Mouse (Mus musculus): ENCODE data around the gene Icam4. TPM values are rescaled to one million over a fixed set of nuclear protein-coding genes. Genes with fewer than 3 reads are reported as not detected.
A peak's percentile ranks its signal among the peaks of the same experiment; 100 is the strongest.
"Not testable (repeated sequence)": the region's sequence is repeated elsewhere in the genome, so short reads cannot be mapped to it uniquely, and the experiment has no call there.

Icam4 gene
- total RNA-seq (2021) = 1.2 and 4.1 TPM in 2 replicates
- long read RNA-seq, experiment 1, partial matches to known transcripts = 0 of 1 reads
- long read RNA-seq, experiment 1, other reads (novel, unspliced or antisense) = 0 of 1 reads
- long read RNA-seq, experiment 2, partial matches to known transcripts = 0 of 4 reads
- long read RNA-seq, experiment 2, other reads (novel, unspliced or antisense) = 0 of 4 reads

DNA sequence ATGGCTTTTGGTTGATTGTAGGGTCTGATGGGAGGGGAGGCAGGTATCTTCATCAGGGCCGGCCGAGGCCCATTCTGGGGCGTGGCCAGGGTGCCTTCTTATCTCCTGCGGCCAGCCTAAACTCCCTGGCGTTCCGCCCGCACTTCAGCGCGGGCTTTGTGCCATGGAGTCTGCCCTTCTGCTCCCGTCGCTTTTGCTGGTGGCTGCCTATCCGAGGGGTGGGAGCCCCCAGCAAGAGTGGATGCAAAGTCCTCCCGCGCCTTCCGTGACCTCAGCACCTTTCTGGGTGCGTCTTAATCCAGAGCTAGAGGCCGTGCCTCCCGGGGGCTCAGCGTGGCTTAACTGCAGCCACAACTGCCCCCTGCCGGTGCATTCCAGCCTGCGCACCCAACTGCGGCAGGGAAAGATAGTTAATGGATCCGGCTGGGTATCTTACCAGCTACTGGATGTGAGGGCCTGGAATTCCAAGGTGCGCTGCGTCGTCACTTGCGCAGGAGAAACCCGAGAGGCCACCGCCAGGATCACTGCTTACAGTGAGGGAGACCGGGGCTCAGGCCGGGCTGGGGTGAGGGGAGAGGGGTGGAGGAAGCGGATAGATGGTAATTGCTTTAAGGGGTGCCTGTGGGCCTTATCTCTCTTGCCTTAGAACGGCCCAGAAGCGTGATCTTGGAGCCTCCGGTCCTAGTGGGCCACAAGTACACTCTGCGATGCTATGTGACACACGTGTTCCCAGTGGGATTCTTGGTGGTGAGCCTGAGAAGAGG is at the start of gene Icam4:
Gene Icam4, plus strand, starts transcription at position 83 of the 764 bp plus-strand sequence.
- DNase-seq = peak; percentile 91

DNA sequence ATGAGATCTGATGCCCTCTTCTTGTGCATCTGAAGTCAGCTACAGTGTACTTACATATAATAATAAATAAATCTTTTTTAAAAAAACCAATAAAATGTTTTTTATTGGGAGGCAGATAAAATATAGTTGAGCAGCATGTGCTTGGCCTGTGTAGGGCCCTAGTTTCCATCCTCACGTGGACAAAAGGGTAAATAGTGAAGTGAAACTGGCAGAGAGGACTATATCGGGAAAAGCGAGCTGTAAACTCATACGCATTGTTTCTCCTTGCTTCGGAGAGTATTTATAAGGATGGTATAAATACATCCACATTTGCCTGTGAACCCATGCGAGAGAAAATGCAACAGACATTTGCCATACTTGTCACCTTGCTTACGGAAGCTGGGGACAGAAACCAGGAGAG is 49.4 kb upstream of the Icam4 start:
- no peak for DNase-seq

DNA sequence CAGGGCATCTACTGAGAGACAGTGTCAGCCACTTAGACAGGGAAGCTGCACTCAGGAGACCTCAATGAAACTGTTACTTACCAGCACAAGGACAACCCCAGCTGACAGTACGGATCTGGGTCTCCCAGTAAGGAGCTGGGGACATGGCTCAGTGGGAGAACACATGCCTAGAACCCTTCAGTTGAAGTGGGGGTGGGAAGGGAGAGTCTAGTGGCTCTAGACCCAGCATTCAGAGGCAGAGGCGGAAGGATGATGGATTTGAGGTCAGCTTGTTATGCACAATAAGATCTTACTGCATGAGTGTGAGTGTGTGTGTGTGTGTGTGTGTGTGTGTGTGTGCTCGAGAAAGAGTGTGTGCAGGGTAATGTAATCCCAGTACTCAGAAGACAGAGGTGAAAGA is 47.0 kb upstream of the Icam4 start:
- DNase-seq = no peak

DNA sequence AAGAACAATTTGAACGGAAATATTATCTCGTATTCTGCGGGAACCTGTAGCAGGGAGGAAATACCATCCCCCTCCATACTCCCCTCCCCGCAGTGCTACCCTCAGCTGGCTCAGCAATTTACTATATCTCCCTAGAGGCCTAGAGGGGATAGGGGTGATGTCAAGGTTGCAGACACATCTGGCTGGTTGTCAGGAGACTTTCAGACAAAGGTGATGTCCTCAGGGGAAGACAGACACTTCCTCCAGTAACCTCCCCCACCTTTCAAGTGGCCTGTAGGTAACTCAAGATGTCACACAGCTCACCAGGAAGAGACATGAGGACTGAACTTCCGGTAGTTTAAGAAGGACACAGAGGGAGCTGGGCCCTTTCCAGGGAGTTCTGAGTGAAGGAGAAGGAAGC is 46.0 kb upstream of the Icam4 start:
- no peak for DNase-seq

DNA sequence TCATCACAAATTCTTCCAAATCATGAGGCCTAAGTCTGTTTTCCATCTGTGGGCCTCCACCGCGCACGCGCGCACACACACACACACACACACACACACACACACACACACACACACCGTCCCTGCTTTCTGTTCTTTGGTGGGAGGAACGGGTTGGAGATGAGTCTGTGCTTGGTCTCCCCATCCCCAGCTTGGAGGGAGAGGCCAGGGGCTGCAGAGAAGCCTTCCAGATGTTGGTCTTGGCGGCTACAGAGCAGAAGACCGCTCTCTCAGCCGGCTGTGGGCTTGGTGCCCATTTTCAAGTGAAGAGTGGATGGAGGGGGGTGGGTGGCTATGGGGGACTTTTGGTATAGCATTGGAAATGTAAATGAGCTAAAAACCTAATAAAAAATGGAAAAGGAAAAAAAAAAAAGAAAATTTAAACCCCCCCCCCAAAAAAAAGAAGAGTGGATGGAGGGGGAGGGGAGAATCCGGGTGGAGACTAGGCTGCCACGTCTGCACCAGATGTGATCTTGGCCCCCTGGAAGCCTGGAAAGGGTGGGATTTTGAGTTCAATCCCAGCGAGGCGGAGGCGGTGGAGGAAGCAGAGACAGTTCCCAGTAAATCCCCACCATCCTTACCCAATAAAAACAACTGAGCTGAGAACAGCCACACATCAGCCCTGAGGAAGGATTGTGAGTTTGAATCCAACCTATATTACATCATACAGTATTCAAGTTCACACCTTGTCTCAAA is 42.1 kb upstream of the Icam4 start:
- DNase-seq = no peak

DNA sequence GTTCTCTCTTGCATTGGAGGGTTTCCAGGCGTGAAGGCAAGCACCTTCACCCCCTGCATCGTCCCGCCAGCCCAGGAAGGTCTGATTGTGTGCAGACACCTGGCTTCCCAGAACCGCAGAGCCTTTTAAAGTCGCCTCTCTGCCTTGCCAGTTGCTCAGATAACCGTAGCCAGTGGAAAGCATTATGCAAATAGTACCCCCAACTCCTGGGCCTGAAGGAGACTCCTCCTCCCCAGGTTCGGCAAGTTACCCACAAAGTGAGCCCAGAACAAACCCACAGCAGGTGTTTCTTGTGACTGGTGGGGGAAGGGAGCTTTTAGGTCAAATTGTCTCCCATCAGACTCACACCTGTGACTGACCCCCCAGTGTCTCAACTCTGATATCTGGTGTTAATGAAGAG is 41.2 kb upstream of the Icam4 start:
- DNase-seq = no peak

DNA sequence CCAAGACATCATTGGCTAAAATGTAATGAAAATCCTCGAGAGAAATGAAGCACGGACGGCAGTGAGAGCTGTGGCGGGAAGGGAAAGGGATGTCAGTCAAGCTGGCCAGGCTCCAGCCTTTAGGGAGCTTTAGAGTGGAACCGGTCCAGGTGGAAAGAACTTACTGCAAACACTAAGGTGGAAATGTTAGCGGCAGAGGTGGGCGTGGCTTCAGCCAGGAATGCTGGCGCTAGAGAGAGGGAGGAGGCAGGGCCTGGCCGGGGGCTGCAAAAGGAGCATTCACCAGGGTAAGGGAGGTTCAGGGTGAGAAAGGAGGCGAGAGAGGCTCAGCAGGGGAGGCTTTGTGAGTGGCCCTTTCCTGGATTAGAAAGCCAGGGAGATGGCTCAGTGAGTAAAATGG is 38.3 kb upstream of the Icam4 start:
- DNase-seq = no peak

DNA sequence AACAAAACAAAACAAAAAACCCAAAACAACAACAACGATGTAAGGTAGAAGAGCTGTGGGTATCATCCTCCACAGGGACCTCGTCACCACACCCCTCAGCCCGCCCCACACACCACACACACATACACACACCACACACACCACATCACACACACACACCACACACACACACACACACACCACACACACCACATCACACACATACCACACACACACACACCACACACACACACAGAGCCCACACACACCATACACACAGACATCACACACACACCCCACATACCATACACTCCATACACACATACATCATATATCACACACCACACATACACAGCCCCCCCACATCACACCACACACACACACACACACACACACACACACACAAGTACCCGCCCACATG is 37.6 kb upstream of the Icam4 start:
- DNase-seq = no peak

DNA sequence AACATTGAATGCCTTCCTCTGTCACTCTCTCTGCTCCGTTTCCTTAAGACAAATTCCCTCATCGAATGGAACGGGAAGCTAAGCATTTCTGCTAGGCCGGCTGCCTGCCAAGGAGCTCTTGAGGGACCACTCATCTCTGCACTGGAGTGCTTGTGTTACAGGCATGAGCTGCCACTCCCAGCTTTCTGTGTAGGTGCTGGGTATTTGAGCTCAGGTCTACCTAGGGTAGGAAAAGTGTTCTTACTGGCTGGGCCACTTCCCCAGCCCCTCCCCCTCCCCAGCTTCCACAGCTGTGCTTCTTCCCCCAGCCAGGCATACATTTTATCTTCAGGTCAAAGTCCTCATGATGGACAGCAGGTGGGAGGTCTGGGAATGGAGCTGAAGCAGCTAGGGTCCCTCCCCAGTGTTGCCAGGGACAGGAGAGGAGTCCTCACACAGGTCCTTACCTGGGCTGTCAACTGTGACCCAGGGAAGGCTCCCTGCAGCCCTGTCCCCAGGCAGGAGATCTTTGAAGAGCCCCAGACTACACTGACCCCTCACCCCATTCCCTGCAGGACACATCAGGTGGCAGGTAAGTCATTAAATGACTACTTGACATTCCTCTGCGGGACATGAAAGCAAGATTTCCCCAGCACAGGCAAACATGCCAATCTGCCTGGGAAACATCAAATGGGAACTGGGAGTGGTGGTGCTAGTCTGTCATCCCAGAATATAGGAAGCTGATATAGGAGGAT is 35.8 kb upstream of the Icam4 start:
- no peak for DNase-seq

DNA sequence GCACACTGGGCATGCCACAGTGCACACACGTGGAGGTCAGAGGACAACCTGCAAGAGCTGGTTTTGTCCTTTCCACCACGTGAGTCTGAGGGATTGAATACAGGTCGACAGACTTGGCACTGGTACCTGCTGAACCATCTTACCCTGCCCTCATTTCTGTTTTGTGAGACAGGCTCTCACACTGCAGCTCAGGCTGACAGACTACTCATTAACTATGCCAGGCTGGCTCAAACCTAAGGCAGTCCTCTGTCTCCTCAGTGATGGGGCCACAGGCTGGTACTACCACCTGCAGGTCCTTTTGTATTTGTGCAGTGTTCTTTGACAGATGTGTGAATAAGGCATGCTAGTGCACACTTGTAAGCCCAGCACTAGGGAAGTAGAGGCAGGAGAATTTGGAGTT is 34.1 kb upstream of the Icam4 start:
- DNase-seq = no peak

DNA sequence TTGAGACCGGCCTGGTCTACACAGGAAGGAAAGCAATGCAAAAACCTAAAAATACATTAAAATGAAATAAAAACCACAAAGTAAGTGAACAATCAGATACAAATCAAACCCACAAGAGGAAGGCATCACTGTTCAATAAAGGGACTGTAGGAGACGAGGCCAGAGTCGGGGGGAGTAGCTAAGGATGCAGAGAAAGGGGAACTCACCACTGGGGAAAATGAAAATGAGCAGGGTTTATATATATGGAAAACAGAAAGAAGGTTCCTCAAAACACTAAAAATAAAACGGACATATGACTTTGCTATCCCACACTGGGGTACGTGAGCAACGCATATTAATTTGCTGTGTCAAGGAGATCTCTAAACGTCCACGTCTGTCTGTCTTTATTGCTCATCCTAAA is 32.1 kb upstream of the Icam4 start:
- DNase-seq = no peak

DNA sequence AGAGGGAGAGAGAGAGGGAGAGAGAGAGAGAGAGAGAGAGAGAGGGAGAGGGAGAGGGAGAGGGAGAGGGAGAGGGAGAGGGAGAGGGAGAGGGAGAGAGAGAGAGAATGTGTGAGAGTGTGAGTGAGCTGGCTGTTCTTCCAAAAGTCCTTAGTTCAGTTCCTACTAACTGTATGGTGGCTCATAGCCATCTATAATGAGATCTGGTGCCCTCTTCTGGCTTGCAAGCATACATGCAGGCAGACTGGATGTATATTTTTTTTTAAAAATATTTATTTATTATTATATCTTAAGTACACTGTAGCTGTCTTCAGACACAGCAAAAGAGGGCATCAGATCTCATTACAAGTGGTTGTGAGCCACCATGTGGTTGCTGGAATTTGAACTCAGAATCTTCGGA is 30.8 kb upstream of the Icam4 start:
- DNase-seq = not testable (repeated sequence)

DNA sequence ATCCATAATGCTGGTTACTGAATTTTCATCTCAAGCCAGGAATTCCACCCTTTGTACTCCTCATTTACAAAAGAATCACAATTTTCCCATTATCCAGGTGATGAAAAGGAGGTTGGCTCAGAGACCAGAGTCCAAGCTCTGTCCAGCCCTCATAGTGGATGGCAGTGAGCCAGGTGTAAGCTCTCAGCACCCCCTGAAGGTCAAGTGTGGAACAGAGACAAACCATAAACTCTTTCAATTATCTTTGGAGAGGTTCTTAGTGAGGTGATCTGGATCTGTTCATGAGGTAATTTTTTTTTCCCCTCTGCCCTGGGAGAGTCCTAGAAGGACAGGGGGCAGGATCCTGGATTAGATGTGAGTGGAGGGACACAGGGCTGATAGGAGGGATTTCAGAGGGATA is 28.4 kb upstream of the Icam4 start:
- peak; percentile 44 for DNase-seq

DNA sequence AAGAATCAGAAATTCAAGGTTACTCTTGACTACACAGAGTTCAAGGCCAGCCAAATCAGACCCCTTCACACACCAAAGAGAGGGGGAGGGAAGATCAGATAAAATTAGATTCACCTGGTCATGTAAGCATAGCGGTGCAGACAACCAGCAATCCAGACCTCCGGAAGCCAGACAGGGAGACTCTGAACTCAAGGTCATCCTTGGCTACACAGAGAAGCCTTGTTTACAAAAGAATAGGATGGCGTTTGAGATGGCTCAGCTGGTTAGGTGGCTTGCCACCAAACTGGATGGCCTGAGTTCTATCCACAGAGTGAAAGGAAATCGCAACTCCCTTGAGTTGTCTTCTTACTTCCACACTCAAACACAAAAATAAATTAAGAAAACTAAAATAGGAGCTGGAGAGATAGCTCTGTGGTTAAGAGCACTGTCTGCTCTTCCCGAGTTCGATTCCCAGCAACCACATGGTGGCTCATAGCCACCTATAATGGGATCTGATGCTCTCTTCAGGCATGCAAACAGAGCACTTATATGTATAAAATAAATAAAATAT is 27.4 kb upstream of the Icam4 start:
- DNase-seq = no peak

DNA sequence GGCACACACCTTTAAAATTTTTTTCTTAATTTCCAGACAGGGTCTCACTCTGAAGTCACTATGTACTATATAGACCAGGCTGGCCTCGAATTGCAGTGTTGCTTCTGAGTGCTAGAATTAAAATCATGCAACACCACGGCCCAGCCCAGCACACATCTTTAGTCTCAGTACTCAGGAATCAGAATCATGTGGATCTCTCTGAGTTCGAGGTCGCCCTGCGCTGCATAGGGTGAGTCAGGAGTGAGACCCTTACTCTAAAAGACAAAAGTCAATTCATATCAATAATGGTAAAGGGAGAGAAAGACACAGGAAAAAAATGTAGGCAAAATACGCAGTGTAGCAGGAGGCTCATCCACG is 26.9 kb upstream of the Icam4 start:
- DNase-seq = no peak

DNA sequence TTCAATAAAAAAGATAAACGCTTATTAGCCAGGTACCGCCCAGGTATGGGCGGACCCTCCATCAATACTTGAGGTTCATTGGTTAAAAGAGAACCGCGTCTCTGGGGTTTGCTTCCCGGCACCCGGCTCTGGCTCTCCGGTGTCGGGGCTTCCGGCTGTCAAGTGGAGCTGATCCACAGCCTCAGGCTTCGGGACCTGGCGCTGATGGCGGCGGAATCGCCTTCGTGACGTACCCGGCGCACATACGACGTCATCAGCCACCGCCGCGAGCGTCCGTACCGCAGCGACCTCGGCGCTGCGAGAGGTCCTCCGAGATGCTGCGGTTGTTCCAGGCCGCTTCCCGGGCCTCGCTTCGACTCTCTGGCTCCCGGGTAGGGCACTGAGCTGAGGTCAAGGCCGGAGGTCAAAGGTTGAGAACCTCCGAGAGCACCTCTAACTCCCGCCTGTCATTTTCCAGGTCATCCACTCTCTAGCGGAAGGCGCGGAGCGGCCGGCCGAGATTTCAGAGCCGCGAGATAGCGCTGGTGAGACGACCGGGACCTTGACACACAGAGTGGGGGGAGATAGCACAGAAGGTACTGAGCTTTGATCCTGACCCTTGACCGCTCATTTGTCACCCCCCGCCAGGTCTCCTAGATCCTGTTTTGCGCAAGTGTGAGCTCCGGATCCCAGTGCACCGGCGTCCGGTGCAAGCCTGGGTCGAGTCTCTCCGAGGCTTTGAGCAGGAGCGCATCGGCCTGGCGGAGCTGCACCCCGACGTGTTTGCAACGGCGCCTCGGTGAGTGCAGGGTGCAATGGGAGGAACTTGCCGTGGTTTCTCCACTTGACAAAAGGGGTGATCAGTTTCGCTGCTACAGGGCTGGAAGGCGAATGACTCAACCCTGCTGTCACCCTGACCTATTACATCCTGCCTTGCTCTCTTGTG is 26.3 kb upstream of the Icam4 start, which contains the start of gene Mrpl4:
Gene Mrpl4, plus strand, starts transcription at position 112 of the 925 bp plus-strand sequence.
- DNase-seq = peak; percentile 93

DNA sequence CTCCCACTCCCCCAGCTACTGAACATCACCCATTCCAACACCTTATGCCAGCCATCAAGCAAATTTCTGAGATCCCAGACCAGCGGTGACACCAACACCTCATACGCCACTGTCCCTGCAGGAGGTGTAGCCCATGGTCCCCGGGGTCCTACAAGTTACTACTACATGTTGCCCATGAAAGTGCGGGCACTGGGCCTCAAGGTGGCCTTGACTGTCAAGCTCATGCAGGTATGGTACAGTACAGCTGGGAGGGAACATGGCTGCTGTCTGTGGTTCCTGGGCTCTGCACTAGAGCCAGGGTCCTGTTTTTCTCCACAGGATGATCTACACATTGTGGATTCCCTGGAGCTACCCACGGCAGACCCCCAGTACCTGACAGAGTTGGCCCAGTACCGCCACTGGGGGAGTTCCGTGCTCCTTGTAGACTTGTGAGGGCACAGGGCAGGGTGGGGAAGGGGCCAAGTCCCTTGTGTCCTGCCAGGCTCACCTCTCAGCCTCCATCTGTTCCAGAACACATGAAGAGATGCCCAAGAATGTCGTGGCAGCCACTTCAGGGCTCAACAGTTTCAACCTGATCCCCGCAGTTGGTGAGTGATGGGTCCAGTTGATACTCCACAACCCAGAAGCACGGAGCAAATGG is 21.7 kb upstream of the Icam4 start:
- no peak for DNase-seq

DNA sequence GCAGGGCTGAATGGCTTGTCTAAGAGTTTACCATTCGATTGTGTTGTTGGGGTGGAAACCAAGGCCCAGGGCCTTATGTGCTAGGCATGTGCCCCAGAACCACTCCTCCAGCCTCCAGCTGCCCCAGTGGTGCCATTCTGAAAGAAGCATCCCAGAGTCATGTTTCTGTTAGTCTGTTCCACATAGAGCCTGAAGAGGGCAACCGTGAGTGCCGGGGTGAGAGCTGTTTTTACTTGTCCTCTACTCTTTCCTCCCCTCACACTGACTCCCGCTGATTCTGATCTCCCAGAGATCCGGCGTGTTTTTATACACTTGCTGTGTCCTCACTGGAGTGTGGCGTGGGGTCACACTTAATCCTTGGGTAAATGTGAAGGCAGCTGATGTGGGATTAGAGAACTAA is 21.2 kb upstream of the Icam4 start:
- DNase-seq = no peak

DNA sequence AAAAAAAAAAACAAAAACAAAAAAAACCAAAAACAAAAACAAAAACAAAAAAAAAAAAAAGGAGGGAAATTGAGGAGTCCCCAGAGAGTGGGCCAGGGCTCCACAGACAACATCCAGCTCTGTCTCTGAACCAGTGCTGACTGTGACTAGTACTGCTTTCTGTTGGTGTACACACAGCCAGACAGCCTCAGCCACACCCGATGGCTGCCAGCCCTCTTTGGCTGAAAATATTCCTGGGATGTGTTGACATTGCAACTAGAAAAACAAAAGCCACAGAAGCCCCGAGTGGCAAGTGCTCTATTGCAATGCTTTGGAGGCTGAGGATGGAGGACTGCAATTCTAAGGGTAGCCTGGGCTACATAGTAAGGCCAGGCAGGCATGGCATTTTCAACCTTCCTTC is 18.8 kb upstream of the Icam4 start:
- no peak for DNase-seq

DNA sequence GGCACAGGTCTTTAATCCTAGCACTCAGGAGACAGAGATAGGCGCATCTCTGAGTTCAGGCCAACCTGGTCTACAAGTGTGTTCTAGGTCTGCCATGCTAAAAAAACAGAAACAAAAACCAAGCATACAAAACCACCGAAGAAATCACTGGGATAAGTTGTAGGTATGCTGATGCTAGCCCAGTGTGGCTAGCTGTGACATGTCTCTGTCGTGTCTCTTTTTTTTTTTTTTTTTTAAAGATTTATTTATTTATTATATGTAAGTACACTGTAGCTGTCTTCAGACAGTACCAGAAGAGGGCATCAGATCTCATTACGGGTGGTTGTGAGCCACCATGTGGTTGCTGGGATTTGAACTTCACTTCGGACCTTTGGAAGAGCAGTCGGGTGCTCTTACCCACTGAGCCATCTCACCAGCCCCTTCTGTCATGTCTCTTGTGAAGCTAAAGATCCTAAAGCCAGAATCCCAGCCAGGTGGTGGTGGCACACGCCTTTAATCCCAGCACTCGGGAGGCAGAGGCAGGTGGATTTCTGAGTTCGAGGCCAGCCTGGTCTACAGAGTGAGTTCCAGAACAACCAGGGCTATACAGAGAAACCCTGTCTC is 18.1 kb upstream of the Icam4 start:
- not testable (repeated sequence) for DNase-seq
